Mouse (Mus musculus): ENCODE results near the gene Agr3. TPM values are rescaled to one million over a fixed set of nuclear protein-coding genes. Genes with fewer than 3 reads are reported as not detected.

The Agr3 gene
- total and polyA plus RNA-seq, 2 experiments from 2014 or later: 0.24 TPM; not detected in 1

DNA sequence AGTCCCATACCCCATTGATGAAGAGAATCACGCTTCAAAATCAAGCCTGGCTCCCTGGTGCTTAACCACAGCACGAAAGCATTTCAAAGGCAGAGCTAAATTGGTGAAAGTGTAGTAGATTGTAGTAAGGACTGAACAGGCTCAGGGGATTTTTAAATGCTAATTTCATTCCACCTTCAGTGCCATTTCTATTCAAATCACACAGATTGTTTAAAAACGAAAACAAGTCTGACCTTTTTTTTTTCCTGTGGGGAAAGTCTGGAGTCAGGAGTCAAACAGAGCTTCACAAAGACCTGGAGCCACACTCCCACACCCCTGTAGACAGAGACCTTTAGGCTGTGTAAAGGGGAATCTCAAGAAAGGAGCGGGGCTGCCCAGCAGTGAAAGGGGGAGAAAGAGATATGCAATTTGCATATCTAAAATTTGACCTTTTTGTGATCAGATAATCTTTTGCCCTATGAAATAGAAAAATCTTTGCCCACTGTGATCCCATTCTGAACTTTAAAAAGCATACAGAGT is 28.6 kb upstream of the Agr3 start:
- ATAC-seq (peak; percentile 48), DNase-seq (ENCODE audit: low spot score) (peak; percentile 68)
- Histone ChIP-seq H3K4me3 (ENCODE audit: low read length) (peak overlapping the region; percentile 42), H3K4me1 (ENCODE audit: insufficient read depth, low read length) (no peaks in the 10 kb centered on the region), H3K9me3 (ENCODE audit: low read length) (no peaks in the 10 kb centered on the region), H3K27me3 (ENCODE audit: insufficient read depth, low read length) (no peaks in the 10 kb centered on the region), H3K27ac (peak overlapping the region; percentile 56), H3K4me2 (ENCODE audit: low read depth, low read length) (peak overlapping the region; percentile 64), H3K36me3 (ENCODE audit: insufficient read depth, low read length) (no peaks in the 10 kb centered on the region), H3K9ac (replicated peaks; ENCODE audit: low read length) (peak overlapping the region; percentile 39; the same call in 1 of the 2 replicates)
- 6% methylated on average over 4 of the region's 4 CpGs for WGBS
- no peak for TF ChIP-seq CTCF (IDR thresholded peaks at IDR 0.05; ENCODE audit: low read depth)

DNA sequence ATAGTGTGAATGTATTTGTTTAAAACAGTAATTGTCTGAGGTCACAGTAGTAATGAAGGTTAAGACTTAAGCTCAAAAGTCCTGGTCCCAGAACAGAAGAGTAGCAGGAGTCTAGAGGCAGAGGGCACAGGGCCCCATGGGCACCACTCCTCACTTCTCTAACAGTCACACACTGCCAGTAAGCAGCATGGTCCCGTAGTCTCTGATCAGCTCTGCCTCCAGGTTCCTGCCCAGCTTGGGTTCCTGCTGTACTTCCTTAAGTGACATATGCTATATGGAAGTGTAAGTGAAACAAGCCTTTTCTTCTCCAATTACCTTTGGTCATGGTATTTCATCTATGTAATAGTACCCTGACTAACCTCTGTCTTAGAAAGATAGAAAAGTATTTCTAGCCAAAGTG is 14.8 kb upstream of the Agr3 start:
- Histone ChIP-seq H3K9ac (replicated peaks; ENCODE audit: low read length) (no peak overlapping the region), H3K36me3 (ENCODE audit: insufficient read depth, low read length) (no peaks in the 10 kb centered on the region), H3K4me1 (ENCODE audit: insufficient read depth, low read length) (no peaks in the 10 kb centered on the region), H3K27ac (no peak overlapping the region), H3K4me2 (ENCODE audit: low read depth, low read length) (no peak overlapping the region), H3K9me3 (ENCODE audit: low read length) (no peaks in the 10 kb centered on the region), H3K4me3 (ENCODE audit: low read length) (no peak overlapping the region), H3K27me3 (ENCODE audit: insufficient read depth, low read length) (no peaks in the 10 kb centered on the region)
- no peak for ATAC-seq
- 80% methylated on average over 1 of the region's 1 CpGs for WGBS
- TF ChIP-seq CTCF (IDR thresholded peaks at IDR 0.05; ENCODE audit: low read depth): no peak
- no peak for DNase-seq (ENCODE audit: low spot score)

DNA sequence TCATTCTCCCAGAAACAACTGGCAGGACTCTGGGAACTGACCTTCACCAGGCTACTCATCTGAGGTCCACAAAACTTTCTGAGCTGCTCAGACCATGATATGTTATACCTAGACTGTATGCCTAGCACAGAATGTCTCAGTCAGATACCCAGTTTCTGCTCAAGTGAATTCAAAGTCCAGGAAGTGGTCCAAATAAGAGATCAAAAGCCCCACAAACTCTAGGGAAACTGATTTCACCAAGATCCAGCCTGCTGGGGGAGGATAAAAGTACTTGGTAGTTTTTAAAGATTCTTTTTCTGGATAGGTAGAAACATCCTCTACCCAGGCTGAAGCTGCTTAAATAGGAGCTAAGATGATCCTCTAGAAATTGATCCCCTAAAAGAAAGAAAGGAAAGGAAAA is 9.6 kb upstream of the Agr3 start:
- no peak for ATAC-seq
- TF ChIP-seq CTCF (IDR thresholded peaks at IDR 0.05; ENCODE audit: low read depth): no peak
- Histone ChIP-seq H3K4me1 (ENCODE audit: insufficient read depth, low read length) (no peaks in the 10 kb centered on the region), H3K4me3 (ENCODE audit: low read length) (no peak overlapping the region), H3K9ac (replicated peaks; ENCODE audit: low read length) (no peak overlapping the region), H3K36me3 (ENCODE audit: insufficient read depth, low read length) (no peaks in the 10 kb centered on the region), H3K27ac (no peak overlapping the region), H3K9me3 (ENCODE audit: low read length) (no peaks in the 10 kb centered on the region), H3K4me2 (ENCODE audit: low read depth, low read length) (no peak overlapping the region), H3K27me3 (ENCODE audit: insufficient read depth, low read length) (no peaks in the 10 kb centered on the region)
- DNase-seq (ENCODE audit: low spot score): no peak

DNA sequence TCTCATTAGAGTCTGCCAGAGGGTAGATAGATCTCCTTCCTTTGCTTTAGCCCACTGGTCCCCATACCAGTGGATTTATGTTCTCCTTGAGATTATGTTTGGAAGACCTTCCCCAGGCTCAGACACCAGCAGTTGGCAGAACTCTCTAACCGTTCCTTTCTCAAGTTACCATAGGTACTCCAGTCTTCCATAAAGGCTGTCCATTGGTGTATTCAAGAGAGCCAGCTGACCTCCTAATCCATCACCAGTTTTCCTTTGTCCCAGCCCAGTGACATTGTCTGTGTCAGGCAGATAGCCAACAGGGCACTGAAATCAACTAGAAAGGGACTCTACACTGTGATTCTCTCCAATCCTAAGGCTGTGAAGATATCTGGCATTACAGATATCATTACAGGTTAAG is 9.0 kb upstream of the Agr3 start:
- 0 out of 2 replicates have a peak, but pooled peaks have one; percentile 32 for ATAC-seq
- H3K27me3 ChIP-seq (ENCODE audit: insufficient read depth, low read length): no peaks in the 10 kb centered on the region
- no peak for TF ChIP-seq CTCF (IDR thresholded peaks at IDR 0.05; ENCODE audit: low read depth)
- 18% methylated on average over 1 of the region's 1 CpGs for WGBS
- H3K27ac ChIP-seq: no peak overlapping the region
- no peaks in the 10 kb centered on the region for H3K4me1 ChIP-seq (ENCODE audit: insufficient read depth, low read length)
- no peak overlapping the region for H3K4me2 ChIP-seq (ENCODE audit: low read depth, low read length)
- peak; percentile 44 for DNase-seq (ENCODE audit: low spot score)
- no peaks in the 10 kb centered on the region for H3K9me3 ChIP-seq (ENCODE audit: low read length)
- no peak overlapping the region for H3K4me3 ChIP-seq (ENCODE audit: low read length)
- H3K36me3 ChIP-seq (ENCODE audit: insufficient read depth, low read length): no peaks in the 10 kb centered on the region
- no peak overlapping the region for H3K9ac ChIP-seq (replicated peaks; ENCODE audit: low read length)

DNA sequence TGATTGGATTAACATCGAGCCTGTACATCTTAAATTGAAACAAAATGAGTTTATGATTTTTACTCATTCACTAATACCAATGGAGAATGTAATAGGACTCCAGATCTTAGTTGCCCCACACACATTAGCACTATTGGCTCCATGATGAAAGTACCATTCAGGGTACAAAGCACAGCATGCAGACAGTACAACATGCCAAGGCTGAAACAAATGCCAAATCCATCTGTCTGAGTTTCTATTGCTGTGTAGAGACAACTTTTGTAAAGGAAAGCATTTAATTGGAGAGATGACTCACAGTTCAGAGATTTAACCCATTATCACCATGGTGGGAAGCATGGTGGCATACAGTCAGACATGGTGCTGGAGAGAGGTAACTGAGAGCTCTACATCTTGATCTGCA is 7.4 kb upstream of the Agr3 start:
- TF ChIP-seq CTCF (IDR thresholded peaks at IDR 0.05; ENCODE audit: low read depth): no peak
- Histone ChIP-seq H3K4me2 (ENCODE audit: low read depth, low read length) (no peak overlapping the region), H3K36me3 (ENCODE audit: insufficient read depth, low read length) (no peaks in the 10 kb centered on the region), H3K27ac (no peak overlapping the region), H3K4me1 (ENCODE audit: insufficient read depth, low read length) (no peaks in the 10 kb centered on the region), H3K9ac (replicated peaks; ENCODE audit: low read length) (no peak overlapping the region), H3K9me3 (ENCODE audit: low read length) (no peaks in the 10 kb centered on the region), H3K27me3 (ENCODE audit: insufficient read depth, low read length) (no peaks in the 10 kb centered on the region), H3K4me3 (ENCODE audit: low read length) (no peak overlapping the region)
- DNase-seq (ENCODE audit: low spot score) (peak; percentile 62), ATAC-seq (peak; percentile 87)
- 55% methylated on average over 1 of the region's 1 CpGs for WGBS

DNA sequence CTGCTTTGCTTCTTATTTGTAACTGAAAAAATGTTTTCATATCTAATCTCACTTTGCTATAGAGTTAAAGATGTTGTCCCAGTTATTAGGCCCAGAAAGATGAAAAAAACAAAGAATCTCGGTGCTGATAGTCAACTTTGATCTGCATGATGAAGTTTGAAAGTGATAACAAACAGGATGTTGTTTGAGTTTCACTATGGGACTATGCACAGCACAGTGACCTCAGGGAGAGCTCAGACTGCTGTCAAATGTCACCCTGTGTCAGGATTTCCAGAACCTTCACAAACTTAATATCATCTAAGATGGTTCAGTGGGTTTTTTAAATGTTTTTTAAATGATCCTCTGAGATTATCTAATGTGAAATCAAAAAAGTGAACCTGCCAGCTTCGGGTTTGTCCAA is 2.4 kb downstream of the Agr3 start:
- 77% methylated on average over 2 of the region's 2 CpGs for WGBS
- DNase-seq (ENCODE audit: low spot score) (no peak), ATAC-seq (no peak)
- H3K4me2 ChIP-seq (ENCODE audit: low read depth, low read length): no peak overlapping the region
- no peaks in the 10 kb centered on the region for H3K9me3 ChIP-seq (ENCODE audit: low read length)
- no peak overlapping the region for H3K9ac ChIP-seq (replicated peaks; ENCODE audit: low read length)
- TF ChIP-seq CTCF (IDR thresholded peaks at IDR 0.05; ENCODE audit: low read depth): no peak
- H3K36me3 ChIP-seq (ENCODE audit: insufficient read depth, low read length): no peaks in the 10 kb centered on the region
- H3K27ac ChIP-seq: no peak overlapping the region
- H3K4me3 ChIP-seq (ENCODE audit: low read length): no peak overlapping the region
- no peaks in the 10 kb centered on the region for H3K4me1 ChIP-seq (ENCODE audit: insufficient read depth, low read length)
- H3K27me3 ChIP-seq (ENCODE audit: insufficient read depth, low read length): no peaks in the 10 kb centered on the region

DNA sequence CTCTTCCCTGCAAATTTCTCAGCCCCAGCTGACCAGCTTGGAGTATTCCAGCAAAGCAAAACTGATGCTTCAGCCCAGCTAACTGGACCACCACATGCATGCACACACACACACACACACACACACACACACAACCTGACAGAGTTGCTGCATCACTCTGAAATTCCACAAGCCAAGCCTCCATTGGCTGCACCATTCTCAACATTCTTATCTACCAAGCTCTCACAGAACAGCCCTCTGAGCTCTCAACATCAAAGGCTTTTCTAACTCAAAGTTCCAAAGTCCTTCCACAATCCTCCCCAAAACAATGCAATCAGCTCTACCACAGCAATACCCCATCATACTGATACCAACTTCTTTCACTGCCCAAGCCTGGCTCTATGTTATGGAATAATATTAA is 7.4 kb downstream of the Agr3 start:
- no peak for ATAC-seq
- DNase-seq (ENCODE audit: low spot score): no peak
- Histone ChIP-seq H3K4me3 (ENCODE audit: low read length) (no peak overlapping the region), H3K9ac (replicated peaks; ENCODE audit: low read length) (no peak overlapping the region), H3K4me1 (ENCODE audit: insufficient read depth, low read length) (no peaks in the 10 kb centered on the region), H3K27ac (no peak overlapping the region), H3K27me3 (ENCODE audit: insufficient read depth, low read length) (no peaks in the 10 kb centered on the region), H3K36me3 (ENCODE audit: insufficient read depth, low read length) (no peaks in the 10 kb centered on the region), H3K9me3 (ENCODE audit: low read length) (no peaks in the 10 kb centered on the region), H3K4me2 (ENCODE audit: low read depth, low read length) (no peak overlapping the region)
- TF ChIP-seq CTCF (IDR thresholded peaks at IDR 0.05; ENCODE audit: low read depth): no peak
